Mouse (Mus musculus): ENCODE data around the gene Timmdc1.

Timmdc1 gene

GRCm38 (mm10) chr16:38522129-38523084 lies at the start of gene Timmdc1:
Gene Timmdc1 (minus strand): TSS chr16:38522663.
- peak; percentile 97 for DNase-seq

- DNase-seq = no peak
Measured at GRCm38 (mm10) chr16:38571481-38571880, 49.0 kb upstream of the Timmdc1 start.

- no peak for DNase-seq
Measured at GRCm38 (mm10) chr16:38568192-38568591, 45.7 kb upstream of the Timmdc1 start.

- no peak for DNase-seq
Measured at GRCm38 (mm10) chr16:38563516-38563915, 41.1 kb upstream of the Timmdc1 start.

- no peak for DNase-seq
Measured at GRCm38 (mm10) chr16:38562968-38563327, 40.5 kb upstream of the Timmdc1 start.

- DNase-seq = peak; percentile 91
Measured at GRCm38 (mm10) chr16:38562131-38562967, 39.9 kb upstream of the Timmdc1 start.

- DNase-seq = no peak
Measured at GRCm38 (mm10) chr16:38558221-38558748, 35.8 kb upstream of the Timmdc1 start, which contains the start of gene Tmem39a. Gene Tmem39a (plus strand): TSS chr16:38558698.

GRCm38 (mm10) chr16:38555988-38556387 lies 33.5 kb upstream of the Timmdc1 start:
- DNase-seq = no peak

GRCm38 (mm10) chr16:38549479-38550396 lies 27.3 kb upstream of the Timmdc1 start, which contains the start of gene Poglut1:
Gene Poglut1 (minus strand): TSS chr16:38550258.
- peak; percentile 65 for DNase-seq

GRCm38 (mm10) chr16:38548000-38548399 lies 25.5 kb upstream of the Timmdc1 start:
- DNase-seq = no peak

- DNase-seq = no peak
Measured at GRCm38 (mm10) chr16:38538716-38539380, 16.4 kb upstream of the Timmdc1 start.

GRCm38 (mm10) chr16:38536544-38537146 lies 14.2 kb upstream of the Timmdc1 start:
- DNase-seq = peak; percentile 49

GRCm38 (mm10) chr16:38526264-38526663 lies 3.8 kb upstream of the Timmdc1 start:
- no peak for DNase-seq

GRCm38 (mm10) chr16:38521211-38521987 lies 1.1 kb downstream of the Timmdc1 start:
- DNase-seq = no peak

- no peak for DNase-seq
Measured at GRCm38 (mm10) chr16:38519140-38519539, 3.3 kb downstream of the Timmdc1 start.

- DNase-seq = no peak
Measured at GRCm38 (mm10) chr16:38510846-38511245, 11.6 kb downstream of the Timmdc1 start.

GRCm38 (mm10) chr16:38506041-38506634 lies 16.3 kb downstream of the Timmdc1 start:
- peak; percentile 56 for DNase-seq

- no peak for DNase-seq
Measured at GRCm38 (mm10) chr16:38503528-38503927, 18.9 kb downstream of the Timmdc1 start.

- no peak for DNase-seq
Measured at GRCm38 (mm10) chr16:38502469-38502868, 20.0 kb downstream of the Timmdc1 start.
